Mouse (Mus musculus): ENCODE data around the gene Trim11.

DNA sequence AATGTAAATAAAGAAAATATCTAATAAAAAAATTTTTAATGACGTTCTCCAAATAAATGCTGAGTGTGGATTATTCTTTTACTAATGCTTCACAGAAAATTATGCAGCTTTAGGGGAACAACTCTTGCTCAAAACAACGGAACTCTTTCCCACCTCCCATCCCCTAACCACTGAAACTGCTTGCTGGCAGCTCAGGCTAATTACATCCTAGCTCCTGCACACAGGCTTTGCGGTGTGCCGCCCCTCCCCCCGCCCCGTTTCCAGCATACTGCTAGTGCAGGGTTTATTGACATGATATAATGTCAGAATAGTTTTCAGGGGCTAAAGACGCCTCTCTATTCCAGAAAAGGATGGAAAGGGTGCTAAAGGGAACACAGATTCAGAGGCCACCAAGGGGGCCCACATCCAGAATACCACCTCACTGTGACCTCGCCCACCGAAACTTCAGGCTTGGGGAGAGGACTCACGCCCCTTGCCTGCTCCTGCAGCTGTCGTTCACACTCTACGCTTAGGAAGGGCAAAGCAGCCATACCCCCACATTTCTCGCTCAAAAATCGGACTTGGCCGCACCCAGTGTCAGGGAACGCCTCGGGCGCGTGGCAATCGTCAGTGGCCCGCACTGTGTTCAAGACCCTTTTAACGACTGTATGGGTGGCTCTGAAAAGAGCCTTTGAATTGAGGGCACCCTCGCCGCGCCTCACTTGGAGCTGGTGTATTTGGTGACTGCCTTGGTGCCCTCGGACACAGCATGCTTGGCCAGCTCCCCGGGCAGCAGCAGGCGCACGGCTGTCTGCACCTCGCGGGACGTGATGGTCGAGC, 24.3 kb upstream of the Trim11 start:
- no peak for TF ChIP-seq TAL1 (IDR thresholded peaks at IDR 0.05; ENCODE audit: low read length)
- TF ChIP-seq GATA1 (IDR thresholded peaks at IDR 0.05; ENCODE audit: low read length): no peak

Data from erythroblast, embryonic 14.5 days (primary cell).